Mouse (Mus musculus) large intestine, adult 2 months (tissue): Measurements from ENCODE around the gene Slc35c1. TPM values are rescaled to one million over a fixed set of nuclear protein-coding genes. Genes with fewer than 3 reads are reported as not detected.

Experiments
- DNase-seq: peaks from one replicate; pipeline ENCODE4 v3.0.0-alpha.2; 2012; ENCODE audit warnings: low read depth, low spot score
- WGBS: fragments of 180-500 bp; shearing (Covaris S2); methylation state at CpG from one replicate; pipeline ENCODE4 v1.1.7; 2018; 5-methylcytosine and 5-hydroxymethylcytosine counted together
- polyA plus RNA-seq: library from polyadenylated mRNA; depleted of rRNA; stranded (reverse); fragments of >200 nt; gene quantifications from 2 replicates; pipeline ENCODE4 v1.2.3, GENCODE M21; 2012; rRNA removed

Slc35c1 gene
- 171 and 192 TPM in 2 replicates for polyA plus RNA-seq

- 1% methylated on average over 34 of the region's 34 CpGs for WGBS
- no peak for DNase-seq
These were observed at the start of gene Slc35c1 for GRCm38 (mm10) chr2:92459921-92460707. Gene Slc35c1 (minus strand): TSS chr2:92460538.

- no peak for DNase-seq
- WGBS: 90% methylated on average over 7 of the region's 7 CpGs
These were observed 45.0 kb upstream of the Slc35c1 start for GRCm38 (mm10) chr2:92505291-92505690.

DNA sequence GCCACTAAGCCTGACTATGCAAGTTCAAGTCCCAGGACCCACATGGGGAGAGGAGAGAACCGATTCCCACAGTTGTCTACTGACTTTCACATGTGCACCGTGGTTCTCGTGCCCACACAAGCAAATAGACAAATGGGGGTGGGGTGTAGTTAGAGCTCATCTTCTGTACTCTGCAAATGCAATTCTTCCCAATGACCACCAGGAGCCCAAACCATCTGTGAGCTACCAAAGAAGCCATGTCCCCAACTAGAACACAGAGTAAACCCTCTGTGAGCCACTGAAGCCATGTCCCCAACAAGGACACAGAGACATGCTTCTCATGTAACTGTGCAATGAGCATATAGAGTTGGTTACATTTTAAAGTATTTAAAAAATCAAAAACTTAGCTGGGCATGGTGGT lies 43.1 kb upstream of the Slc35c1 start:
- 78% methylated on average over 3 of the region's 3 CpGs for WGBS
- DNase-seq: no peak

- 74% methylated on average over 3 of the region's 3 CpGs for WGBS
- DNase-seq: no peak
These were observed 39.5 kb upstream of the Slc35c1 start for GRCm38 (mm10) chr2:92499701-92500322.

GRCm38 (mm10) chr2:92497112-92497511 lies 36.8 kb upstream of the Slc35c1 start:
- DNase-seq: no peak
- WGBS: 68% methylated on average over 5 of the region's 5 CpGs

GRCm38 (mm10) chr2:92496681-92497080 lies 36.3 kb upstream of the Slc35c1 start:
- DNase-seq: no peak
- 31% methylated on average over 10 of the region's 10 CpGs for WGBS

DNA sequence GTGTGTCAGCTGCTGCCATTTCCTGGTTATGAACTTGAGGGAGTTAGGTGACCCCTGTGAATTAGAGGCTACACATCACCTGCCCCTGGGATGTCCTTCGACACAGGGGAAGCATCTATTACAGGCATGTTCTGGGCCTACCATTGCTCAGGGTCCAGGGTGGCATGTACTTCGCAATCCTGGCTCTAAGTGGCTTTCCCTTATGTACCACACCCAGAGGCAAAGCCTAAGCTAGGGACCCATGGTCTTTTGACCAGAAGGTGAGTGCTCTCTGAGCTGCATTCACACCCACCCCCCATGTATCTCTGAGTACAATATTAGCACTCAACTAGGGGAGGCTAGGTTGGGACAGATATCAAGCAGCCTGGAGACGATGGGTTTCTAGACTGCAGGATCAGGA lies 34.6 kb upstream of the Slc35c1 start:
- DNase-seq: no peak
- 93% methylated on average over 3 of the region's 3 CpGs for WGBS

DNA sequence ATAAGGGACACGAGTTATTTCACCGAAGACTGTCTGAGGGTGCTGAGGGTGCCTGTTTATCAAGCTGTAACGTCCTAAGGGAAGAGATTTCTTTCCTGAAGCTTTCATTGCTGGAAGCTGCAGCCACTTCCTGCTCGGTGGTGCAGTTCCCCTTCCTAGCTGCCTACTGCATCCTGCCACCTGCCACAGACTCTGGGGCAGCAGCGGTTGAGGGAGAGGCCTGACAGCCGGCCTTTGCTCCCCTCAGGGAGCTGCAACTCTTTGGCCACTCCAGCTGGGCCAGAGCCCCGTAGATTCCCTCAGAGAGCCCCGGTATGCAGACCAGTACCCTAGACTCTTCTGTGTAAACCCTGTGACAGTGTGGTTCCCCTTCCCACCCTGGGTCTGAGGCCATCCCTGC lies 34.1 kb upstream of the Slc35c1 start:
- no peak for DNase-seq

GRCm38 (mm10) chr2:92493656-92494390 lies 33.5 kb upstream of the Slc35c1 start:
- 77% methylated on average over 15 of the region's 15 CpGs for WGBS
- no peak for DNase-seq

More for the DNA sequence above, 34.1 kb upstream of the Slc35c1 start:
- WGBS: 36% methylated on average over 8 of the region's 8 CpGs

DNA sequence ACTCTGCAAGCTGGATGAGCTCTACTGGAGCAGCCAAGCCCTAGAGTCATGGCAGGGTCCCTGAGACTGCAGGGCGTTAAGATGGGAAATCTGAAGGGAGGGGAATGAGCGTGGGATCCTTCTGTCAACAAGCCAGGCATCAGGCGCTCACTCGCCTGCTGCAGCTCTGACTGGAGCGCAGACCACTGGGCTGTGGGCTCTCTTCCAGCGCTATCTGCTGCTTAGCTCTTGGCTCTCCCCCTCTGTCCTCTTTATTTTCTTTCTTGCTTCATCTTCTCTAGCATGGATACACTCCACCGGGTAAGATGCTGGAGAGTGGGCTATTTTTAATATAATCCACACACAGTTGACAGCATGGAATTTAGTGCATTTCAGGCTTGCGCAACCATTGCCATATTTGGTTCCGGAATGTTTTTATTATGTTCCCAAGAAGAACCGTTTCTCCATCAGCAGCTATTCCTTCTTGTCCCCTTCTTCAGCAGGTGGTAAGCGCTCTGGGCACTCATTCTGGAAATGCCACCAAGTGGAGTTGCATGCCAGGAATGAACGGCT lies 31.7 kb upstream of the Slc35c1 start:
- 38% methylated on average over 12 of the region's 12 CpGs for WGBS
- no peak for DNase-seq

DNA sequence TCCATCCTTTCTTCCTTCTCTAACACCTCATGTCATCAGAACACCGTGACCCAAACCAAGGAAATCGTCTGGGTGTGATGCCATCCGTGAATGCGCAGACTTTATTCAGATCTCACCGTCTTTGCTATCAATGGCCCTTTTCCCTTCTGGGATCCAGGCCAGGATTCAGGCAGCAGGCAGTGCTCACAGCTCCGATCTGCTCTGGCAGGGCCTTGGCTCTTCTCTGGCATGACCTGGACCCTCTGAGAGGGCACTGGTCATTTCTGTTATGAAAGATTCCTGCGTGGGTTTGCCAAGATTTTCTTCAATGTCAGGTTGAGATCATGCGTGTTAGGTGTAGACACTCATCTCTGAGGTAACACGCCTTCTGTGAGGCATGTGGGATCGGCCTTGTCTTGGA lies 30.2 kb upstream of the Slc35c1 start:
- DNase-seq: no peak
- WGBS: 82% methylated on average over 10 of the region's 10 CpGs

- 83% methylated on average over 8 of the region's 8 CpGs for WGBS
- no peak for DNase-seq
These were observed 27.5 kb upstream of the Slc35c1 start for GRCm38 (mm10) chr2:92487791-92488190.

GRCm38 (mm10) chr2:92486911-92487310 lies 26.6 kb upstream of the Slc35c1 start:
- no peak for DNase-seq

GRCm38 (mm10) chr2:92486403-92486802 lies 26.1 kb upstream of the Slc35c1 start:
- DNase-seq: no peak
- WGBS: 3% methylated on average over 11 of the region's 11 CpGs

More at GRCm38 (mm10) chr2:92486911-92487310, 26.6 kb upstream of the Slc35c1 start:
- WGBS: 59% methylated on average over 2 of the region's 2 CpGs

DNA sequence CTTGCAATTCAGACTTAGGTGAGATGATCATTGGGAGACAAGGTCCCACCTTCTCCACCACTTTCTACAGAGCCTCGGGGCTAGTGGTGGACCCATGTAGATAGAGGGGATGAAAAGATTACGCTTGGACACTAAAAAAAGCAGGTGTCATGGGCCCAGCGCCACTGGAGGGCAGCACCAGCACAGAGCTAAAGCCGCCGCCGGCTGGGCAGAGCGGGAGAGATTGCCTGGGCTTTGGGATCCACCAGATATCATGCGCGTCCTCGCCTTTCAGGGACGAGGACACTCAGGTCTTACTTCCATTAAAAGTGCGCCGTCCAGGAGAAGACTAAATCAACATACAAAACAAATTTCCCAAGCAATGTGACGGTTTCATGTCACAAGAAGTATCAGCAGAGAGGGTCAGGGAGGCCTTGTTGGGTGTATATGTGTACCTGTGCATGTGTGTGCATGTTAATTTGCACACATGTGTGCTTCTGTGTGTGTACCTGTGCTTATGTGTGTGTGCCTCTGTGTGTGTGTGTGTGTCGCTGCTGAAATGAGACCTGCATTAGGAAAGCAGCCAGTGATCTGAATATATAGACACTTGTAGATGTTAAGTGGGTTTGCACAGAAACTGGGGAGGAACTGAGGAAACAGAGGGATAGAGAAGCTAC lies 25.4 kb upstream of the Slc35c1 start:
- WGBS: 9% methylated on average over 15 of the region's 15 CpGs
- DNase-seq: no peak

DNA sequence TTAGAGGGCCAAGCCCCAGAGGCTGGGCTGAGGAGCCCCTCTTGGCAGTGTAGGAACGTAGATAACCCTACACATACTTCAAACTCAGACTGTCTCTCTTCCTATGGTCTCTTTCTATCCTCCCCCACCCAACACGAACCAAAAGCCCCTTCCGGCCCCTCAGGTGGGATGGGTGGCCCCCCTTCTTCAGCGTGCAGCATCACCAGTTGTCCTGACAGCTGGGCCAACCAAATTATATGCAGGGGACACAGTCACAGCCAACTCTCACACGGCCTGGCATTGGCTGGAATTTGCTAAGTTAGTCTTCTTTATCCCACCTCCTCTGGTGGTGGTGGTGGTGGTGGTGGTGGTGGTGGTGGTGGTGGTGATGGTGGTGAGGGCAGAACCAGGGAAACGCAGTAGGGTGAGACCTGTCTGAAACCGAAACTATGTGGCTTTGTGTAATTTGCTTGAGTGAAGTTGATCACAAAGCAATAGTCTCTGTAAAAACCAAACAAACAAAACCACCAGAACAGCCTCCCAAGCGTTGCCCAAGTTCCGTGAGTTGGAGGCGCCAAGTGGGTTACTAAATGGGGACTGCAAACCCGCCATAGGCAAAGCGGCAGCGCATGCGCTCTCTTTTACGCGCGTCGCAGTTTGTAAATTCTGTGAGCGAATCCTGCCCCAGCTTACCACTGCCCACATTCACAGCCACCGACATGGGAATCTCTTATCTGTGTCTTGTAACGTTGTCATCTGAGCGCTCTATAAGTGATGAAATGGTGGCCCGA lies 24.1 kb upstream of the Slc35c1 start:
- 24% methylated on average over 23 of the region's 23 CpGs for WGBS
- no peak for DNase-seq

DNA sequence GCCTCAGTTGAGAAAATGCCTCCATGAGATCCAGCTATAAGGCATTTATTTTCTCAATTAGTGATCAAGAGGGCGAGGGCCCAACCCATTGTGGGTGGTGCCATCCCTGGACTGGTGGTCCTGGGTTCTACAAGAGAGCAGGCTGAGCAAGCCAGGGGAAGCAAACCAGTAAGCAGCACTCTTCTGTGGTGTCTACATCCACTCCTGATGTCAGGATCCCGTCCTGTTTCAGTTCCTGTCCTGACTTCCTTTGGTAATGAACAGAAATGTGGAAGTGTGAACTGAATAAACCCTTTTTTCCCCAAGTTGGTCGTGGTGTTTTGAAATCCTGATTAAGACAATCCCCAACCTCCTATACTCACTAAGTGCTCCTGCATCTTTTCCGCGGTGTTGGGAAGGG lies 23.2 kb upstream of the Slc35c1 start:
- DNase-seq: no peak
- 67% methylated on average over 5 of the region's 5 CpGs for WGBS

- no peak for DNase-seq
- 29% methylated on average over 1 of the region's 1 CpGs for WGBS
These were observed 22.2 kb upstream of the Slc35c1 start for GRCm38 (mm10) chr2:92482551-92482950.

GRCm38 (mm10) chr2:92478313-92478688 lies 18.0 kb upstream of the Slc35c1 start:
- WGBS: 71% methylated on average over 4 of the region's 4 CpGs
- no peak for DNase-seq
